Mouse (Mus musculus) right cerebral cortex, postnatal 4 days (tissue): ENCODE results near the gene Cd207.
A peak's percentile ranks its signal among the peaks of the same experiment; 100 is the strongest.
"Not testable (repeated sequence)": the region's sequence is repeated elsewhere in the genome, so short reads cannot be mapped to it uniquely, and the experiment has no call there.

Source experiments
- DNase-seq: peaks from one replicate; pipeline ENCODE4 v3.0.0-alpha.2; 2022

Cd207 gene

DNA sequence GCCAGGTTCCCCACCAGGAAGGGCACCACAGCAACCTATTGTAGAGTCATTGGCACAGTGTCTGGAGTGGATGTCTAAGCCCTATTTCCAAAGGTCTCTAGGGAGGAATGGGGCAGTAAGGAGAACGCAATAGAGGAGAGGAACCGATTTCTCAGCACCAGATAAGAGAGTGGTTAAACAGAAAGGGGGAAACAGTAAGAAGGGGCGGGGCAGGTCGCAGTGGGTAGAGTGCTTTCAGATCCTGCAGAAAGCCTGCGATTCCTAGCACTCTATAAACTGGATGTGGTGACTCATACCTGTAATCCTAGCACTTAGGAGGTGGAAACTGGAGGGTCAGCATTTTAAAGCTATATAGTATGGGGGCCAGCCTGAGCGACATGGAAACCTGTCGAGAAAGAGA, 19.0 kb upstream of the Cd207 start:
- no peak for DNase-seq

DNA sequence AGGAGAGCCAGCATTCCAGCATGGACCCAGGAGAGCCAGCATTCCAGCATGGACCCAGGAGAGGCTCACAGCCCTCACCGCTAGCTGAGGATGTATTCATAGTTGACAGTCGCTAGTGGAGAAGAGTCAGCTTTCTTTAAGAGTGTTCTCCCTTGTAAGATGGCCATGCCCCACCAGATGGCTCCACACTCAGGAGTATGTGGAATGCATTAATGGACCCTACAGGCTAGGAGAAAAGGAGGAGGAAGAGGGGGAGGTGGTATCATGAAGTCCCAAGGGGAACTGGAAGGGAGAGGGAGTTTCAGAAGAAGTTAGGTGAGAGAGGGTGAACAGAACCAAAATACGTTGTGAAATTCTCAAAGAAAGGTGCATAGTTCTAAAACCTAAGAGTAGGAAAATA, 18.1 kb upstream of the Cd207 start:
- DNase-seq = no peak

DNA sequence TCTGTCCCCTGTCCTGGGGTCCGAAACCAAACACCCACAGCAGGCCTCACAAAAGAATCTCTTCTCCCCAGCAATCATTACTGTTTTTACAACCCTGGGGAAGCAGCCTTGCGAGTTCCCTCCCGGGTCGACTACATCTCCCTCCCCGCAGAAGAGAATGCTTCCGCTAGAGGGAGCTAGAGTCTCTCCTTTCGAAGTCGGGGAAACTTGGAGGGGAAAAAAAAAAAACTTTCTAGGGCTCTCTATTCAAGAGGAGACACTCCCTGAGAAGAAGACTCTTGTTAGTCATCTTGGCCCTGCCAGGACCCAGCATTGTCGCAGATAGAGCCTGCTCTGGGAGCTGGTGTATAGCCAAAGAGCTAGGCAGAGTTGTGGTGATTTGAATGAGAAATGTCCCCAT, 16.2 kb upstream of the Cd207 start:
- peak; percentile 46 for DNase-seq

DNA sequence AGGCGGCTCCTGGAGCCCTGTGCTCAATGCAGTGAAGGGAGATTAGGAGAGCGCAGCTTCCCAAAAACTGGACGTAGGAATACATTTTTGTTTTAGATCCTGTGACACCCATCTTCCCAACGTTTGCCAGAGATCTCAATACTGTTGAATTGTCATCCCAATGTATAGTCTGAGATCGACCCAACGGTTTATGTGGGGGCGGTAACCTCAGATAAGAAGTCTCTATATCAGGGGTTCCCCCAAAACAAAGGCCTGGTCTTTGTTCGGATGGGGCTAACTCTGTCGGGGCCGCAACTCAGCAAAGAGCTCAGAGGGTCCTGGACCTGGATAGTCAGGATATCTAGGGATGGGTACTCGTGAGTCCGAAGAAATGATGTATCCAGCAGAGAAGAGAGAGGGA, 15.3 kb upstream of the Cd207 start:
- no peak for DNase-seq

DNA sequence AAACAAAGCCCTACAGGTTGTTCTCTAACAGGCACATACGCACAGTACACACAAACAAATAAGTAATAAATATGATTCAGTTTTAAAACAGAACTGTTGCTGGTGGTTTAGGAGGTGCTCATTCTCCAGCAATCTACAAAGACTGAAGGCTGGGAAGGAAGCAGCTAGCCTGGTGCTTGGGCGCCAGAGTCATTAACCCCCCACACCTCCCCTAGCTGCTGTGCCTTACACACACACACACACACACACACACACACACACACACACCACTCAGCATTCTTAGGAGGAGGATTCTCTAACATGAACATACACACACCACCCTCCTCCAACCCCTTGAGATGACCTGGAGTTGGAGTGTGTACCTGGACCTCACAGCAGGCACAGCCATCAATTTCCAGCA, 13.3 kb upstream of the Cd207 start:
- no peak for DNase-seq

DNA sequence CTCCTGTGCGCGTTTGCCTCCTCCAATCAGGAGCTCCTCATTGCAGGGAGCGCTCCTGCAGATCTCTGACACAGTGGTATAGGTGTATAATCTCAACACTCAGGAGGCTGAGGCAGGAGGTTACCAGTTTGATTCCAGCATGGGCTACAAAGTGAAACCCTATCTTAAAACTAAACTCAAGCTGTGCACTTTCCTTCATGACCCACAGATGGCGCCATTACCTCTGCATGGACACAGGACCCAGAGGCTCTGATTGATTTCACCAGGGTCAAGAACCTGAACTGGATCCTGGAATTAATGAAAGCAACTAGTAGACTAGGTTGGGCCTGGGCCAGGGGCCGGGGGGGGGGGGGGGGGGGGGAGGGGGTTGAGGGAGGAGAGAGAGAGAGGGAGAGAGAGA, 12.6 kb upstream of the Cd207 start:
- no peak for DNase-seq

DNA sequence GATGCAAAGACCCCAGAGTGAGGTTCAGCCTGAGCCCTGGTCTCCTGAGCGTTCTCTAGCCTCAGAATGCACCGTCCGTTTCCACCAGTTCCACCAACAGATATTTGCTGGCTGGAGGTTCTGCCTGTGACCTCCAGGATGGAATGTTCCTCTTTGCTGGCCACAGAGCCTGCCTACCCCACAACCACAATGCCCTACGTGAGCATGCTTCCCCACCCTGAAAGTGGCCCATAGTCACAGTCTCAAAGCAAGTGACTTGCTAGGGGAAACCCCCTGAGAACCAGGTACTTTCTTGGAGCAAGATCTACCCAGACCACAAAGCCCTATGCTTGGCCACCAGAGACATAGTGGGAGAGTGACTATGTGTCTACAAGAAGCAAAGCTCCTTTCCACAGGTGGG, 11.7 kb upstream of the Cd207 start:
- no peak for DNase-seq

DNA sequence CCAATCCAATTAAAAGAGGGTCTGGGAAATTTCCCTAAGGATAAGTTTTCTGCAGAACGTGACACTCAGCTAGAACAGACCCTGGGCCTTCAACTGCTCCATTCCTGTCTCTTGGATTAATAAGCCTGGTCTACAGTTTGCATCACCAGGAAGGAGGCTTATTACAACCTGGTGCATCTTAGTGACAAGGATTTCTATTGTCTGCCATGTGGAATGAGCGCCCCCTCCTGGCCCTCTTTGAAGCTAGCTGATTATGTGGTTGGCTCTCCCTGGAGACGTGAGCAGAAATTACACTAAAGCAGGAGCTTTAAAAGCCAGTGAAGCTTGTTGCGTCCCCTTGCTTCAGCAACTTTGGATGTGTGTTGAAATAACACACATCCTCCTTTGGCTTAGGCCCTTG, 4.3 kb downstream of the Cd207 start:
- peak; percentile 92 for DNase-seq

DNA sequence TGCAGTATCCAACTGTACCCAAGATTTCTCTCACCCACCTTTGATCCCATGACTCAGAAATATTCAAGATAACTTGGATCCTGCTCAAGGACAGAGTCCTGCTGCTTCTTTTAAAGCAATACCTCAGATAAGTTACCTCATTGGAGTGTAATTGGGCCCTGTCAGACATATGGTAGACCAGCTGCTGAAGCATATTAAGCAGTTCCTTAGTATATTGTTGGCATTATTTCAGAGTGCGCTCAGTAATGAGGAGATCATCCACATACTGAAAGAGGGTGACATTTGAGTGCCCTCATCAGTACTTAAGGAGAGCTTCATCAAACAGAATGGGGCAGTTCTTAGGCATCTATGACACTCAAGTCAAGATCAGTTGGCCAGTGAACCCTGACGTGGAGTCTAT, 12.6 kb downstream of the Cd207 start:
- DNase-seq = no peak

DNA sequence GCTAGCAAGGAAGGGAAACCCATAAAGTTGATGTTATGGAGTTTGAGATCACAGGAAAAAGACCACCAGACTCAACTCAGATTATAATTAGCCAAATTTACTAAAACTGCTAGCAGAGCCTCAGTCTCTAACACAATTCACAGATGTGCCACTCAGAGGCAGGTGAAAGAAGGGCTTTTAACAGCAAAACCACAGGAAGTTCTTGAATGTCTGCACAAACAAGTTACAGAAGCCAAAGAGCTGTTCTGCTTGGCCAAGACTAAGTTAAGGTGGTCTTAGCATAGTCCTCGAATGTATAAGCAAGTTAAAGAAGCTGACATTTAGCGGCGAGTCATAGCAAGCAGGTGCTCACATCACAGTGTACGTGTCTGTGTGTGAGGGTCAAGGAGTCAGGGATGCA, 16.8 kb downstream of the Cd207 start:
- no peak for DNase-seq

DNA sequence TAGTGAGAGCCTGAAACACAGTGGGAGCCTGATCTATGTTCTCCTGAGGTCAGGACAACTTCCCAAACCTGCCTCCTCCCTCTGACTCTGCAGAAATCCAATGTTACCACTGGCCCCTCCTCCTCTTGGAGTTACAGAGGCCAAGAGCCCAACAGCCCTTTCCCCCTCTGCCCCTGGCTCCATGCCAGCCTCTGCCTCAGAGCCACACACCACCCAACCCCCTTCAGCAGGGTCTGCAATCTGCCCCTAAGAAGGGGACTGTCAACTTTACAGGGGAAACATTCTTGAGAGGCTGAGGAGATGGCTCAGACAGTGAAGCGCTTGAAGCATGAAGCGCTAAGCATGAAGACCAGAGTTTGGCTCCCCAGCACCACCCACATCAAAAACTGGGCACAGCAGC, 21.6 kb downstream of the Cd207 start, which contains the start of gene Clec4f:
Gene Clec4f (minus strand): TSS at position 101 of the 400 bp plus-strand sequence.
- DNase-seq = no peak

DNA sequence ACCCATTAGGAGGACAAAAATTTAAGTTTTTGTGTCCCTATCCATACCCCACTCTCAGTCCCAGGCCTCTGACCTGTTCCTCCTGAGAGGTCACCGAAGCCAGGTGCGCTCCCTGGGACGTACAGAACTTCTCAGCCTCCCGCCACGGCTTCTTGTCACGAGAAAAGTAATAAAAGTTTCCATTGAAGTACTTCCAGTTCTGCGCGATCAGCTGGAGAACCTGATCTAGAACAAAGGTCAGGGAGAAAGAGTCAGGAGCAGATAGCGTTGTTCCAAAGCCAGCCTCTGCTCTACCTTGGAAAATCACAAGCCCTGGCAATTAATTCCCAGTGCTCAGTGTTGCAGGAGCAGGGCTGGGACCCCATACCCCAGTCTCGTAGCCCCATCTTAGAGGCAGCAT, 30.9 kb downstream of the Cd207 start:
- DNase-seq = no peak

DNA sequence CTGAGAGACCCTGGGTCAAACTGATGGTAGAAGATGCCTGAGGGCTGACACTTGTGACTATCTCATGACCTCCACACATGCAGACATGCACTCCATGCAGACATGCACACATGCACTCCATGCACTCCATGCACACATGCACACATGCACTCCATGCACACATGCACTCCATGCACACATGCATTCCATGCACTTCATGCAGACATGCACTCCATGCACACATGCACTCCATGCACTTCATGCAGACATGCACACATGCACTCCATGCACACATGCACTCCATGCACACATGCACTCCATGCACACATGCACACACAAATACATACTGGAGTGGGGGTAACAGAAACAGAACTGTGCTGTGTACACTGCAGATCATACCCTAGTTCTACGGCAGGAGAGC, 42.3 kb downstream of the Cd207 start:
- DNase-seq = no peak

DNA sequence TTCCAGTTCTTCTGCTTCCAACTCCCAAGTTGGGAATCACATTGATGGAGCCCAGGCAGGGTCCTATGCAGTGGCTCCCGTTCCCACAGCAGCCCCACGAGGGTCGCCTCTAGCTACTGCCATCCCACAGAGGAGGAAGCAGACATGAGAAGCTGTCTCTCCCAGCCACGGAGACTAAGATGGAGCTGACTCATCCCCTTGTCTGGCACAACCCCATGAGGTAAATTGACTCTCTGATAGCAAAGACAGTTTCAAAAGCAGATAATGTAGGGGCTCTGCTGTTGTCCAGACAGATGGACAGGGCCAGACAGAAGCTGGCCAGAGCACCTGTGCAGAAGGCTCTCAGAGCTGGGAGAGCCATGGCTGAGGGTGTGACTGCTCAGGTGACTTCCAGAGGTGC, 43.0 kb downstream of the Cd207 start:
- DNase-seq = not testable (repeated sequence)

DNA sequence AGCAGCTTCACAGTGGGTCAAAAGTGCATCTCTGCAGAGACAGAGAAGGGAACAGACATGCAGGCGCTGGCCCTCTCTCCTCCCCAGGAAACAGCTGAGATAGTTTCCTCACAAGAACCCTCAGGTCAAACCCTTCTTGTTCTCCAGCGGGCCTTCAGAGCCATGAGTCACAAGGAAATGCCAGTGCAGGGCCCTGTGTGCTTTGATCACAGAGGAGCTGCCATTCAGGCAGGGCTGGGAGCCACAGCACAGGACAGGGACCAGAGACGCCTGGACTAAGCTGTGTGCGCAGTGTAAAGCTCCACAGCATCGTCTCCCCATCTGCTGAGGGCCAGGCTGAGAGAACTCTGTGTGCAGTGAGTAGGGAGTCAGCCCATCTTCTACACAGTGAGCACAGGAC, 43.6 kb downstream of the Cd207 start:
- not testable (repeated sequence) for DNase-seq

DNA sequence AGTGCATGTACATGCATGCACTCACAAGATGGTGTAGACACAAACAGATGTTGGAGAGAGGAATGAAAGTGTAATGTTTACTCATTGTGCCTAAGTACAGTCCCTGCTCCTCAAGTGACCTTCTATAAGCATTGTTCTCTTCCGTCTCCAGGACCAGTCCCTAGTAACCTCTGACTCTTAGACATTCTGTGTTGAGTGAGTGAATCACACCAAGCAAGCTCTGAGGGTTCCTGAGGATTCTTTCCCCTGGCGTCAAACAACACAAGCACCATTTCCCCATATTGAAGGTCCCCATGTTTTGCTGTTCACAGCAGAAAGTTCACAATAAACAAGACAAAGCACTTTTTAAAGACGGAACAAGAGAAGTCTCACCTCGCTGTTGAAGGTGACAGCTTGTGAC, 45.8 kb downstream of the Cd207 start:
- no peak for DNase-seq

DNA sequence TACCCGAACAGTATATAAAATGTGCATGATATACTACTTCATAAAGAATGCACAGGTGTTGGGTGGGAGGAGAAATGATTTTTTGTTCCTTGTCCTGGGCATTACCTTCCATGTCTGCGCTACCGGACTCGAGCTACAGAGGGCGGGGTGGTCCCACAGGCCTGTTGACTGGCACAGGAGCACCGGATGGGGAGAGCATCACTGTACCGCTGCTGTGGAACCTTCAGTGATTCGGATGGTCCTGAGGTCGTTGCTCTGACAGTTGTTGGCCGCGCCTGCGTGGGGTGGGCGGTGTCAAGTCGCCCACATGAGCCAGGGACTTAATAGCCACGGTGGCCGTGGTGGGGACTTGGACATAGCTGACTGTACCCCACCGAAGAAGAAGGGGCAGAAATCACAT, 50.9 kb downstream of the Cd207 start:
- DNase-seq = no peak
